Mouse (Mus musculus): ENCODE data around the gene Pitx2.

- TF ChIP-seq CTCF (IDR thresholded peaks at IDR 0.05; ENCODE audit: low read depth, low read length) (no peak), GATA1 (IDR thresholded peaks at IDR 0.05; ENCODE audit: borderline replicate concordance, low read length) (no peak), TAL1 (conservative IDR thresholded peaks at IDR 0.05; ENCODE audit: low read depth, low read length) (no peak), POLR2AphosphoS5 (IDR thresholded peaks at IDR 0.05; ENCODE audit: insufficient replicate concordance, low read depth, low read length) (no peak)
Observed at GRCm38 (mm10) chr3:129201156-129201555, 1.5 kb downstream of the Pitx2 start.

All from G1E (cell line).